Mouse (Mus musculus) ovary, adult 18-20 months (tissue): Measurements from ENCODE around the gene Macrod2.
"Not testable (repeated sequence)": the region's sequence is repeated elsewhere in the genome, so short reads cannot be mapped to it uniquely, and the experiment has no call there.

Experiments used
- DNase-seq: peaks from one replicate; pipeline ENCODE4 v3.0.0; 2022; ENCODE audit warnings: low spot score, mixed read lengths

The Macrod2 gene

DNA sequence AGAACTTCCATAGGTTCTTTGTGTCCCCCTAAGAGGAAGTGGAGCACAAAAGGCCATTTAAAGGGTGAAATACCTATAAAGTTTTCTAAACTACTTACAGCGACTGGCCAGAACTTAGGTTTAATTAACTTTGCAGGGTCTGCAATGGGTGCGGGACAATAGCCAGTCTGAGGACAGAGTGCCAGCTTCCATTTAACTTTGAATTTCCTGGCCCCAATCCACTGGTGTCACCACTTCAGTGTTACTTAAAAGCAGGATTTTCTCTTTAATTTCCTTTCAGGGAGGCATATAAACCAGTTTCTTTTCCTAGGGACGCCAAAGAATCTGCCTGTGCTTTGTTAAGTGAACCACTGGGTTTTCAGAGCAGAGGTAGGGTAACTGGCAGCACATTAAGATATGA lies 303.5 kb downstream of the Macrod2 start:
- no peak for DNase-seq

DNA sequence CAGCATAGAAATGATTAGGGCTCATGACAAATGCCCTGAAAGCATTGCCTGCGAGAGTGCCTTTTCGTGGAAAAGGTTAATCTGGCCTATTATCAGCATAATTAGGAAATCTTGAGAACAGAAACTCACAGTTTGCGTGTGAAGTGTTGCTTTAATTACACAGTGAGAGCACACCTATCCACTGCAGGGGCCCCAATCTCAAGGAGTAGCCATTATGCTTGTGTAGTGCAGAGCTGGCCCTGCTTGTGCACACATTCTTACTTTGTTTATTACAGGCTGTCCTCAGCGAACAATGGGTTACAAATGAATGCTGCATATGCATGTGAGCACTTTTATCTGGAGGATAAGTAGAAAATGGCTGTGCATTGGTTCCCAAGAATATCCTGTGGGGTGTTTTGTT lies 308.3 kb downstream of the Macrod2 start:
- DNase-seq = no peak

DNA sequence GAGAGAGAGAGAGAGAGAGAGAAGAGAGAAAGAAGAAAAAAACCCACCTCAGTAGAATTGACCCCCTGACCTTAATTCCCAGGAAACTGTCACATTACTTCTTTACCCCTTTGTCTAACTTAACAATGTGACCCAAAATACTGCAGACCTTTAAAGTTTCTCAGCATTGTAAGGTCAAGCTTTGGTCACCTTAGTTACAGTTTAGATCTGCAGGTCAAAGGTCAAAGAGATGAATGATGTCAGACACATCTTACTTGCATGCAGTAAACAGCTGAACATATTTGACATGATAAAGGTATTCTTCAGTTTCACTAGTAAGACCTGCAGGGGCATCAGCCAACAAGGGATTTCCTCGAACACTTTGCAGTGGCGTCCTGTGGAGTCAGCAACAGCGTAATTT lies 309.0 kb downstream of the Macrod2 start:
- no peak for DNase-seq

DNA sequence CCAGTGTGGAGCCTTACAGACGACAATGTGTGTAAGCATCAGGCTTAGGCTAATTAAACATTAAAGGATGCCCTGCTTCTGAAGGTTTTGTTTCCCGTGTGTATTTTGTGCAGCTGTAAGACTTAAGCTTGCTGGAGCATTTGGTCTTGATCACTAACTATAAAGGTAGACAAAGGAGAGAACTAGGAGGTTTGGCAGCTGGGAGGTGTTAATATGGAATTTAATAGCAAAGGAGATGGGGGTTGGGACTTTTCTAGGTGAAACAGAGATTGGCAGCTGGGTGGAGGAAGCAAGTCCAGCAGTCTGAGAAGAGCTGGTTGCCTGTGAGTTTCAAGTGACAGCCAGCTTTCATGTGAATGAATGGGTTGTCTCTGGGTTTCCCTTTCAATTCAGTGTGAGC lies 310.2 kb downstream of the Macrod2 start:
- no peak for DNase-seq

DNA sequence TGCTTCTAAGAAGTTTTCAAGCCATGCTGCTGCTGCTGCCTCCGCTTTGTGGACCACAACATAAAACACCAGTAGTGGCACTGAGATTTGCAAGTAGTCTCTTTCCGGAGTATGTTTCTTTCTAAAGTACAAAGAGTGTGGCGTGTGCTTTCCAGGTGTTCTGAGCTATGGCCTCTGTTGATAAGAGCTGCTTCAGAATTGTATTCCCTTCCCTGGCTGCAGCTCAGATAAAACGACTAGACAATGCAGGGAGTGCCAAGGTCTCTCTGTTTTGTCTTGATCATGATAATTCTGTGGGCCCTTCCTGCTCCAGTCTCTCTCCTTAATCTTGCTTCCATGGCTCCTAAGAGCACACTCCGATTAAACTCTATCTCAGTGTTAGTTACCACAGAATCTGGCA lies 312.4 kb downstream of the Macrod2 start:
- DNase-seq = no peak

DNA sequence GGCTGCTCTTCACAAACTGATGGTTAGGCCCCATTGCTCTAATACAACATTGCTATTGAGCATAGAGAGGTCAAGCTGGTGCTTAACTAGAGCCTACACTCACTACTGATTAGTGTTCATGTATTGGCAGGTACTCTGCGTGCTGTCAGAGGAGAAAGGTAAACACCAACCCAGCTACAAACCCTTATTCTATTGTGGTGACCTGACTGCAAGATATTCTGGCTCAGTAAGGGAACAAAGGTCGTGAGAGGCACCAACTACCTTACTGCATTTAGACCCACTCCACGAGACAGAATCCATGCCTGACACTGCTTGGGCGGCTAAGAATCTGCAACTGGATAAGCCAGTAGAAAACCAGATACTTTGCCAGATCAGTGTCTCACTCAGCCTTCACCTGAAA lies 320.7 kb downstream of the Macrod2 start:
- DNase-seq = no peak

DNA sequence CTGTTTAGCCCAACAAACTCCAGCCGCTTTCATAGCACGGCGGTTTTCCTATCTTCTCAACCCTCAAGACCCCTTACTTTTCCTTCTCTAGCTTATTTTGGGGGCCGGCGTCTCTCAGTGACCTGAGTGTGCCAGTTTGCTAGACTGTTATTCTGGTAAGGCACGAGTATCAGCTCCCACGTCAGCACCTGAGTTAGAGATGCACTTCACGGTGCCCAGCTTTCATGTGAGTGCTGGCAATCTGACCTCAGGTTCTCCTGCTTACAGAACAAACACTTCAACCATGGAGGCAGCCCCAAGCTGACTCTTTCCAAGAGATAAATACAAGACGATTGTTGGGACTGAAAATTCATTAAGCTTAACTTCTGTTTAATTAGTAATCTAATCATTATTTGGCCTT lies 322.3 kb downstream of the Macrod2 start:
- no peak for DNase-seq

DNA sequence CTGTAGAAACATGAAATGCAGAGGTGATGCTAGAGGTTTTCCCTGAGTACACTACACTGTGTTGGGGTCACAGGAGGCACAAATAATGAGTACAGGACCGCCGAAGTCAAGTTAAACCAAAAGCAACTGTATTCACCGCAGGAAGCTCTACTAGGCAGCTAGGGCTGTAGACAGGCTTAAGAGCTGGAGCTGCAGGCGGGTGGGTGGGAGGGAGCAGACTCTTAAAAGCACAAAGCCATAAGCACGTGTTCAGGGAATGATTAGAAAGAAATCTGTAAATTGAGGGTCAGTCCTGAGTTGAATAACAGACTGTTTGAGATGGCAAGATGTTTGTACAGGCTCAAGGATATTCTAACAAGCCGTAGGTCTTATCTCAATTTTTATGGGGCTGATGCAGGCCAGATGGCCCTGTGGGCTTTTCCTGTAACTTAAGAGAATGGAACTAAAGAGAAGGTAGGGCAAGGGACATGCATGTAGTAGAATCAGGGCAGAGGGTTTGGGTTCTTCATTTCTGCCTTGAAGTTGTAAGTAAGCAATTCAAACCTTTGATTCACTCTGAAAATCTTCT lies 337.6 kb downstream of the Macrod2 start:
- DNase-seq = no peak

DNA sequence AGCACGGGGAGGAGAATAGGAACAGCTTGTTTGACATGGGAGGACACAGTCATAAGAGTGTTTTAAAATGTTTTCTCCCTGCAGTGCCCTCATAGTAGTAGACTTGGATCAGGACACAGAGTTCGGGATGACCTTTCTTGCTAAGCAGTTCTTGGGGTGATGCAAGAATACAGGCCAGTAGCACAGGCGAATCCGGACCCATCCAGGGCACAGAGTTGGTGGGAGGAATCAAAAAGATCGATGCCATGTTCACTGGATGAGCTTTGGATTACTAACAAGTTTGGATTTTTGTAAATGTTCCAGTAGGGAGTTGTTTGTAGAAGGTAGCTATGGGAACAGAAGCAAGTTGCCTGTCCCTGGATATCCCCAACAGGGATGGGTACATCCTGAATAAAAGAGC lies 345.4 kb downstream of the Macrod2 start:
- no peak for DNase-seq

DNA sequence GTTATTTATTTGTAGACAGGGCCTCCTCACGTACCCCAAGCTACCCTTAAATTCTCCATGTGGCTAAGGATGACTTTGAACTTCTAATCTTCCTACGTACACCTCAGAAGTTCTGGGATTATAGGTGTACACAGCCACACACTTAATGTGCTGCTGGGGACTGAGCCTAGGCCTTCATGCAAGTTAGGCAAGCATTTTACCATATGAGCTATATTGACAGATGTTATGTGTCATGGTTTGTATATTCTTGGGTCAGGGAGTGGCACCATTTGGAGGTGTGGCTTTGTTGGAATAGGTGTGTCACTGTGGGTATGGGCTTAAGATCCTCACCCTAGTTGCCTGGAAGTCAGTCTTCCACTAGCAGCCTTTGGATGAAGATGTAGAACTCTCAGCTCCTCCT lies 347.8 kb downstream of the Macrod2 start:
- not testable (repeated sequence) for DNase-seq

DNA sequence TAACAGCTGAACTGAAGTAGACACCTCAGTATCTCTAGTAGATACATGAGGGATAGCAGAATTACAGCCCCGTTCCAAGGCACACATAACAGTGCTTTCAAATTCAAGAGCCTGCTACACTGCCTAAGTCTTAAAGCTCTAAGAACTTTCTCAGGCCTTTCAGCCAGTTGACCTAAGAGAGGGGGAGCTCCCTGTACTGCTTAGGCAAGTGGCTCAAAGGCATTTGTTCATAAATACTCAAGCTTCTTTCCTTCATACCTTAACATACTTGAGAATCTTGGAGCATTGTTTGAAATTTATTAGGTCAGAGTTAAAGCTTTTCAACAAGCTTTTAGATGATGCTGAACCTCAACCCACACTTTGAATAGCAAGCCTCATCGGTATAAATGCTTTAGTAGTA lies 363.8 kb downstream of the Macrod2 start:
- no peak for DNase-seq

DNA sequence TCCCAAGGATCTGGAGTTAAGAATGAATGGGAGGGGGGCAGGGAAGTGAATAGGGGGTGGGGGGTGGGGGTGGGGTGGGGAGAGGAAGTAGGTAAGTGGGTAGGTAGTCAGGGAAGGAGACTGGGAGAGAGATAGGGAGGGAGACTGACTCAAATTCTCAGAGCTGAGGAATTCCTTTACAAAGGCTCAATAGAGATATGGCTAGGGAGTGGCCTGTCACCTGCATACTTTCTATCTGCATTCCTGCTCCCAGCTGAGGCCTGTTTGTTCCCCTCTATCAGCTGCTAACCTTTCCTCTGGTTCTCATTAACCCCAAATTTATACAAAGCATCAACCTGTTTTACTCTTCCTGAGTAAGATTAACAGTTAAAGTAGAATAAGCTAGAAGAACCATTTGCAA lies 364.6 kb downstream of the Macrod2 start:
- no peak for DNase-seq

DNA sequence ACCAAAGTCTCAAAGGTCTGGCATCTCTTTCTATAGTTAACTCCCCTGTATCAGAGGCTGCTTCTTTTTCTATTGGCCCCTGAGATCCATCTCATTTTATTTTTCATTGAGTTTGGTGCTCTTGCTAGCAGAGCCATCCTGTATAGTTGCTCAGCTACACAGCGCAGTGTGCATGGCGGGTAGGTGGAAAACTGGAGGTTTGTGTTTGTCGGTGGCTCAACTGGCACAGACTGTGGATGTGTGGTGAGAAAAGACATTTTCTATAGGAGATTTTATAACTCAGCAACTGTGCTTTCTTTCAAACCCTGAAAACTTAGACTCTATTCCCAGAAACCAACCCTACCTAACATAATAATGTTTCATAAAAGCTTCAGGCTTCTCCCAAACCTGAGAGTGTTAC lies 365.0 kb downstream of the Macrod2 start:
- DNase-seq = no peak

DNA sequence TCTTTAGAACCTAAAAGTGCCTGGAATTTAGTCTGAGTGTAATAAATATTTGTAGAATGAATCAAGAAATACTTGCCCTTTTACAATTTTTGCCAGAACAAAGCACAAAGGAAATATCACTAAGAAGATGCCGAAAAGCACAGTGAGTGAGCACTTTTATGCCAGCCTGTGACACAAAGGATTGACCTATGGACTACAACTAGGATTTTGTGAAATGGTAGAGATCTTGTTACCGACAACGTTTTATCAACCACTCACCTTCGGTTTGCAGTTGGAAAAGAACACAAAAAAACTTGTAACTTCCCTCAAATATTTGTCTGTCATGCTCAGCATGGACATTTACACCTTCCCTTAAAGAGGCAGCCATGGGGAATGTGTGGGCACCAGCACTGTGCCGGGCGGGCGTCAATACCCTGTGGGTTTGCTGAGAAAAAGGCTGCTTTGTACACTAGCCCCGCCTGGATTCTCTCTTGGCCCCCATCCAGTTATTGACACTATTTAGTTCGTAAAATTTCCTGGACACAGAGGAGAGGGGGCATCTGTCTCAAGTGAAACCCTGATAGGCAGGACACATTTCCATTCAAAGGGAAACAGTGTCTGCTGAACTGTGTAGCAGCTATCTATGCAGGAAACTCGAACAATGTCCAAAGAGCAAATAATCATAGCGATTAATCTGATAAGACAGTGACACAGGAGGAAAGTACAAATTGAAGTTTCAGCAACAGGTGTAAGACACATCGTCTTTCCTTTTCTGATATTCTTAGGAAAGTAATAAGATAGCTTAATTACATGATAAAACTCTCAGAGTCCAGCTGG lies 368.2 kb downstream of the Macrod2 start:
- DNase-seq = no peak

DNA sequence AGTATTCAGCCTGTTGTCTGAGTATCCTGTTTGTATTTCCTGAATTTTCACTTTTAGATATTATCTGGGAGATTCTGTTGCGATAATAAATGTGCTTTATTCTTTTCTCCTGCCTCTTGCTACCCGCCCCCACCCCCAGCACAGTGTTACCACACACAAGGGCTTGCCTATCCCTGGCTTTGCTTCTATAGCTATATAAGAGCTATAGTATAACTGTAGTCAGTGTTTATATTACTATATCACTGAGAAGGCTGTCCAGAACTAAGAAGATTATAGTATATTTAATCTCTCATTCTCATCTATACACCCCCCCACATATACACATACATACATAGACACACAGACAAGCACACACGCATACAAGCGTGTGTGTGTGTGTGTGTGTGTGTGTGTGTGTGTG lies 374.4 kb downstream of the Macrod2 start:
- no peak for DNase-seq

DNA sequence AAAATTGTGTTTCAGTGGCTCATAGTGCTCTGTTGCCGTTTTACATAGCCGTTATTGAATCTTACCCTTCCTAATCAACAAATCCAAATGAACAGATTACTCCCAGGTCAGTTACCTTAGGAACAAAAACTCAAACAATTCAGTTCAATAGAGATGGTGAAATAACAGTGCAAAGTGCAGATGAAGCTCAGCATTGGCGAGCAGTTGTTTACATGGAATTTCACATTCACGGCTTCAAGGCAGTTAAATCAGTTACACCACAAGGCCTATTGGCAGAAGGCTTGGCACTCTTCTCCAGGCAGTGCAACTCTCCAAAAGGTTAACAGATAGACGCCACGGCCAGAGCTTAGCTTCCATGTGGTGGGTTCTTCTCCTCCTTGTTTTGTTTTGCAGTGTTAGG lies 377.7 kb downstream of the Macrod2 start:
- DNase-seq = no peak

DNA sequence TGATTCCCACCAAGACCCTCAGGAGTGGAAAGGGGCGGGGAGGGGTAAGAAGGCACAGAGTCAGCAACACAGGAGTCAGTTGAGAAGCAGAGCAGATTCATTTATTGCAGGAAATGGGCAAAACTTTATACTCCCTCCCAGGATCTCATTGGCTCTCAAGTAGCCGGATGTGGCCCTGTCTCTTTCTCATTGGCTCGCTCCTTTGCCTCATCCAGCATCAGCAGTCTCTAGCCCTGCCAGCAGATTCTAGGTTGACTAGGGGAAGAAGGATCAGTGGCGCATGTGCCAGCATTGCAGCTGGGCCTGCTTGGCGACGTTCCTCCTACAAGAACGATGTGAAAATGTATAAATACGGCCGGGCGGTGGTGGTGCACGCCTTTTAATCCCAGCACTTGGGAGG lies 378.3 kb downstream of the Macrod2 start:
- DNase-seq = no peak

DNA sequence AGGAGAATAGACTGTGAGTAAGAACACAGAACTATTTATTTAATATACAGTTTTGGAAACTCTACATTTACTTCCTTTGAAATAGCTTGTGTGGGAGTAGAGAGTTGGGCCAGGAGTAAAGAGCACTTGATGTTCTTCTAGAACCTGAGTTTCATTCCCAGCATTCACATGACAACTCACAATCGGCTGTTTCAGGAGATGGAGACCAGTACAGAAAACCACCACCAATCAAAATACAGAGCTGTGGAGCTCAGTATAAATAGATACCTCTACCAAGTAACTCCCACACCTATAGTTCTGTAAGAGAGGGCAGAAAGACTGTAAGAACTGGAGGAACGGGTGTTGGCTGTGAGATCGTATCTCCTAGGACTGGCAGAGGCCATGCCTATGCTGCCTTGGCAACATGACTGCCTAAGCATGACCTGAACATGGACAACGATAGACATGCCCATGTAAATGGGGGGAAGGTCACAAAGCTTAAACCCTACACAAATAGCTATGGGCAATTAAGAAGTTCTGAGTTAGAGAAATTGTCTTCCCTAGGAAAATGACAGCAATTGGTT lies 379.8 kb downstream of the Macrod2 start:
- no peak for DNase-seq

DNA sequence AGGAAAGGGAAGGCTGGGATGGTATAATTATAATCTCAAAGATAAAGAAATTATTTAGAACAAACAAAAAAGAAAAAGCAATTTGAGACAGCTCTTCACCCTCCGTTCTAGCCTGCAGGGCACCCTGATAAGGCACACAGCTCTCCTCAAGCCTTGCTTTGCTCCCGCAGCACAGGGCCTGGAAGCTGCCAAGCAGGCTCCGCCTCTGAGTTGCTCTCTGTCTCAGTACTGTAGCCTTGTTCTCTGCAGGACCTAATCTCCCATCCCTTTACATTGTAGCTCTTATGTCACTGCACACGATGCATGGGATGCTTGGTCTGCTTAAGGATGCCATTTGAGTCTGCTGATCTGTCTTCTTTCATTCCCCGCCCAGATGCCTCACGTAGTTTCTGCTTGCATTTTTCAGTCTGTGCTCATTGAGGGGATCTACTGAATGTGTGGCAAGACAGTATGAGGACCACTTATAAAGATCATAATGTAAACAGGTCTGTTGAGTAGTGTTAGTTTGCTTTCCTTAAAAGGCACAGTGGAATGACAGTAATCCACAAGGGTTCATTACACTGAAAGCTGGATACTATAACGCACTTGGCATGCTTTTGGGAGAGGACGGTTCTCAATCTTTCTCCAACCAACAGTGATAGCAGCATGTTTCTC lies 380.5 kb downstream of the Macrod2 start:
- DNase-seq = no peak

DNA sequence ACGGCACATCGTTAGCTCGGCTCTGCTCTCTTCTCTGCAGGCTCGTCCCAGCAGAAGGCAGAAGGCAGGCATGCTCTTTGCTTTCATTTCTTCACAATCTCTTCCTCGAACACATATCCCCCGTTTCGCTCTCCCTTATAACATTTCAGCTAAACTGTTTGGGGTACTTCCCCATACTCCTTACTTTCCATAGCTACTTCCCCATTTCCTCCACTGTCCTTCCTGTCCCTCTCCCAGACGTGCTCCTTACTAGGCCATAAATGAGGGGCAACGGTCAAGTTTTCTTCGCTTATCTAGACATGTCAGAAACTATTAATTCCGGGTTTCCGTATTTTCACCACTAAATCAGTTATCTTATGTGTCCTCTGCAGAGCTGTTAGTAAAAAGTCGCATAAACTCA lies 383.1 kb downstream of the Macrod2 start:
- DNase-seq = no peak

DNA sequence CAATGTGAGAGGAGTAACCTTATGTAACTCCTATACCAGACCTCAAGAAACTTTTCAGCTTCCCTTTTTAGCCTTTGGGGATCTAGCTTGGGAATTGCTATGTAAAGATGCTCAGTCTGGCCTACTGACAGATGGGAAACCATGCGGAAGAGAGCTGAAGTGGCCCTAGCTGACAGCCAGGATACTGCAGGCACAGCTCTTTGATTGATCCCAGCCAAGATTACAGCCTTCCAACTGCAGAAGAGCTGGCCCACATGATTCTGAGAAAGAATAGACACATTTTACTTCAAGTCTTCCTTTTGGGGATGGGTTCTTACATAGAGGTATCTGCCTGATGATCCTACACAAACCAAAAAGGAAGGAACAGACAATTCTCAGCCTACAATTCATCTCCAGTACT lies 387.9 kb downstream of the Macrod2 start:
- no peak for DNase-seq

DNA sequence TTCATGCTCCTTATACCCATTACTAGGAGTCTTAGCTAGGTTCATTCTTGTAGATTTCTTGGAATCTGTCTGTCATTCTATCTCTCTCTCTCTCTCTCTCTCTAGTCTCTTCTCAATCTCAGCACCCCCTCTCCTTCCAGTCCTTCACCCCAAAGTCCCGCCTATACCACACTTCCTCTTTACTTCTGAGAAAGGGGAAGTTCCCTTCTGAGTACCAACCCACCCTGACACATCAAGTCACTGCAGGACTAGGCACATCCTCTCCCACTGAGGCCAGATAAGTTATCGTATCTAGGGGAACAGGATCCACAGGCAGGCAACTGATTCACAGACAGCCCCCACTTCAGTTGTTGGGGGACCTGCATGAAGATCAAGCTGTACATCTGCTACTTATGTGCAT lies 389.5 kb downstream of the Macrod2 start:
- no peak for DNase-seq

DNA sequence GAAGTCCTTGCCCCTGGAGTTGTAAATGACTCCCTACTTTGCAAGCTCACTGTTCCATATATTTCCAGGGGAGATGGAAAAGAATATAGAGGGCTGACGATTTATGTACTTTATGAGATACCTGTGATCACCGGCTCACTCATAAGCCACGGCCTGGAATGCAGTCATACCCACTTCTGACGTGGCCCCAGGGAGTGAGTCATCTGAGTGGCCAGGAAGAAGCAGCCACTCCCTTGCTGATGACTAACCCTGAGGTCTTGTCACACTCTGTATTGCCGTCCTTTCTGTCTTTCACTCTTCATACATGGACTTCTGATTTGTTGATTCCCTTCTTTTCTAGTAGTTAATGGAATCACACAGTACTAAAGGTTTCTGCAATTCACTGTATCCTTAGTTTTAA lies 395.3 kb downstream of the Macrod2 start:
- no peak for DNase-seq
